Mouse (Mus musculus) olfactory bulb, adult 2 months (tissue): ENCODE measurements around the gene Pik3r2. TPM values are rescaled to one million over a fixed set of nuclear protein-coding genes. Genes with fewer than 3 reads are reported as not detected.
A peak's percentile ranks its signal among the peaks of the same experiment; 100 is the strongest.

Source experiments
- H3K27ac ChIP-seq: fragments of 200-500 bp; 2 replicates; pipeline ENCODE4 v1.5.1; 2012; ENCODE audit warnings: low read depth, low read length; ENCODE audit not compliant: insufficient read depth
- H3K4me1 ChIP-seq: fragments of 200-500 bp; 2 replicates; pipeline ENCODE4 v1.6.1; 2012; ENCODE audit warnings: low read length; ENCODE audit not compliant: control insufficient read depth, insufficient read depth
- H3K4me3 ChIP-seq: fragments of 200-500 bp; 2 replicates; pipeline ENCODE4 v1.5.1; 2012; ENCODE audit warnings: mild to moderate bottlenecking, low read depth, low read length, moderate library complexity; ENCODE audit not compliant: insufficient read depth
- CTCF ChIP-seq: fragments of 200-500 bp; IDR thresholded peaks from 2 replicates; pipeline ENCODE4 v1.5.1; 2012; ENCODE audit warnings: low read depth, mild to moderate bottlenecking, low read length, moderate library complexity; ENCODE audit not compliant: insufficient read depth
- POLR2A ChIP-seq: fragments of 200-500 bp; IDR thresholded peaks from 2 replicates; pipeline ENCODE4 v1.6.1; 2012; ENCODE audit warnings: mild to moderate bottlenecking, low read depth, low read length, moderate library complexity; ENCODE audit not compliant: insufficient read depth
- WGBS: fragments of 180-500 bp; shearing (Covaris S2); methylation state at CpG from one replicate; pipeline ENCODE4 v1.1.7; 2018; 5-methylcytosine and 5-hydroxymethylcytosine counted together
- polyA plus RNA-seq: library from polyadenylated mRNA; stranded (reverse); fragments of >200 nt; gene quantifications from 2 replicates; pipeline ENCODE4 v1.2.4, GENCODE M21; 2012; ENCODE audit warnings: low replicate concordance; ENCODE audit not compliant: missing spikeins, insufficient read depth, insufficient read length

Gene Pik3r2
- polyA plus RNA-seq, 1 experiment, result not detected

GRCm38 (mm10) chr8:70750128-70750680 lies 26.3 kb downstream of the Pik3r2 start:
- peaks cover 15% of the 10 kb centered on the region for H3K4me1 ChIP-seq
- H3K27ac ChIP-seq, result no peak overlapping the region
- H3K4me3 ChIP-seq, result no peak overlapping the region
- 86% methylated on average over 13 of the region's 13 CpGs for WGBS
- TF ChIP-seq POLR2A (no peak), CTCF (no peak)

GRCm38 (mm10) chr8:70749097-70749674 lies 27.3 kb downstream of the Pik3r2 start:
- TF ChIP-seq POLR2A (no peak), CTCF (no peak)
- Histone ChIP-seq H3K4me3 (no peak overlapping the region), H3K4me1 (peaks cover 18% of the 10 kb centered on the region), H3K27ac (no peak overlapping the region)
- 86% methylated on average over 19 of the region's 19 CpGs for WGBS

GRCm38 (mm10) chr8:70748246-70749096 lies 28.0 kb downstream of the Pik3r2 start:
- WGBS, result 88% methylated on average over 23 of the region's 23 CpGs
- H3K4me3 ChIP-seq, result no peak overlapping the region
- no peak overlapping the region for H3K27ac ChIP-seq
- TF ChIP-seq POLR2A (no peak), CTCF (no peak)
- H3K4me1 ChIP-seq, result peaks cover 25% of the 10 kb centered on the region

- H3K4me3 ChIP-seq, result no peak overlapping the region
- no peak overlapping the region for H3K27ac ChIP-seq
- 89% methylated on average over 18 of the region's 18 CpGs for WGBS
- TF ChIP-seq CTCF, result no peak
- no peak for TF ChIP-seq POLR2A
- H3K4me1 ChIP-seq, result peaks cover 24% of the 10 kb centered on the region
These were observed 29.2 kb downstream of the Pik3r2 start for GRCm38 (mm10) chr8:70747211-70747890.

- Histone ChIP-seq H3K4me3 (no peak overlapping the region), H3K27ac (no peak overlapping the region), H3K4me1 (peaks cover 21% of the 10 kb centered on the region)
- TF ChIP-seq CTCF, result no peak
- no peak for TF ChIP-seq POLR2A
- 81% methylated on average over 9 of the region's 9 CpGs for WGBS
These were observed 29.8 kb downstream of the Pik3r2 start for GRCm38 (mm10) chr8:70746676-70747075.

- TF ChIP-seq CTCF (no peak), POLR2A (no peak)
- whole genome bisulfite sequencing, result 68% methylated on average over 19 of the region's 19 CpGs
- Histone ChIP-seq H3K27ac (no peak overlapping the region), H3K4me1 (peaks cover 21% of the 10 kb centered on the region), H3K4me3 (no peak overlapping the region)
These were observed 30.8 kb downstream of the Pik3r2 start for GRCm38 (mm10) chr8:70745691-70746220.

- no peak overlapping the region for H3K4me3 ChIP-seq
- no peak for TF ChIP-seq POLR2A
- TF ChIP-seq CTCF, result no peak
- WGBS, result 44% methylated on average over 11 of the region's 11 CpGs
- H3K27ac ChIP-seq, result no peak overlapping the region
- H3K4me1 ChIP-seq, result peaks cover 18% of the 10 kb centered on the region
These were observed 31.7 kb downstream of the Pik3r2 start for GRCm38 (mm10) chr8:70744806-70745205.

GRCm38 (mm10) chr8:70743656-70744590 lies 32.6 kb downstream of the Pik3r2 start:
- Histone ChIP-seq H3K27ac (no peak overlapping the region), H3K4me3 (peak overlapping the region; percentile 34), H3K4me1 (peaks cover 17% of the 10 kb centered on the region)
- TF ChIP-seq POLR2A (no peak), CTCF (no peak)
- WGBS, result 6% methylated on average over 48 of the region's 48 CpGs
